Mouse (Mus musculus): ENCODE measurements around the gene Fdps.

DNA sequence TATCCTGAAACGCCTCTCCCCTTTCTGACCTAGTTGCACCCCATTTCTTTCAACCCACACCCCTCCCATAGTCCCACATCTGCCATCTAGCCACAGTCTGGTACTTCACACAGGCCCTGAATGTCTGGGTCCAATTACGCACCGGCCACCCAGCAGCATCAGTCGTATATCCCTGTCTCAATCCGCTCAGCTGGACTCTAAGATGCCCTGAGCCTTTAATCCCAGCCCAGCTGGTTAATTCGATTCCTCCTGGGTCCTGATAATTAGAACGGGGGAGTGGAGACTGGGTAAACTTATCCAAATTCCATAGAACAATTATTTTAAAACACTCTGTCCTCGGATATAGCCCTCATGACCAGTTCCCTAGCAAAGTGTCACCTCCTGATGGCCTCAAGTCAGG, 43.8 kb upstream of the Fdps start:
- no peak for TF ChIP-seq POLR2A (IDR thresholded peaks at IDR 0.05; ENCODE audit: borderline replicate concordance, extremely low read depth, insufficient read depth, insufficient read length, poor library complexity, severe bottlenecking)
- TF ChIP-seq CTCF (IDR thresholded peaks at IDR 0.05; ENCODE audit: borderline replicate concordance, extremely low read depth, insufficient read depth, insufficient read length) = no peak
